Mouse (Mus musculus): ENCODE data around the gene Ehd4. TPM values are rescaled to one million over a fixed set of nuclear protein-coding genes. Genes with fewer than 3 reads are reported as not detected.

Ehd4 gene
- total and polyA plus RNA-seq, 2 experiments from 2014 or later = 7.1 to 16.1 TPM

- DNase-seq = no peak
- WGBS = 86% methylated on average over 4 of the region's 4 CpGs
- H3K27ac ChIP-seq (ENCODE audit: low read depth, low read length) = no peak overlapping the region
- no peaks in the 10 kb centered on the region for H3K9me3 ChIP-seq (ENCODE audit: low read length)
- no peak overlapping the region for H3K4me2 ChIP-seq (ENCODE audit: low read depth)
- no peak for ATAC-seq
- no peaks in the 10 kb centered on the region for H3K27me3 ChIP-seq (ENCODE audit: insufficient read depth, low read length)
- H3K4me1 ChIP-seq (ENCODE audit: insufficient read depth) = no peaks in the 10 kb centered on the region
- no peaks in the 10 kb centered on the region for H3K36me3 ChIP-seq (ENCODE audit: insufficient read depth)
- no peak overlapping the region for H3K4me3 ChIP-seq (ENCODE audit: low read depth, low read length)
- TF ChIP-seq CTCF (IDR thresholded peaks at IDR 0.05; ENCODE audit: low read depth) = no peak
- no peak overlapping the region for H3K9ac ChIP-seq
Measured at GRCm38 (mm10) chr2:120126408-120126807, 28.0 kb downstream of the Ehd4 start.

DNA sequence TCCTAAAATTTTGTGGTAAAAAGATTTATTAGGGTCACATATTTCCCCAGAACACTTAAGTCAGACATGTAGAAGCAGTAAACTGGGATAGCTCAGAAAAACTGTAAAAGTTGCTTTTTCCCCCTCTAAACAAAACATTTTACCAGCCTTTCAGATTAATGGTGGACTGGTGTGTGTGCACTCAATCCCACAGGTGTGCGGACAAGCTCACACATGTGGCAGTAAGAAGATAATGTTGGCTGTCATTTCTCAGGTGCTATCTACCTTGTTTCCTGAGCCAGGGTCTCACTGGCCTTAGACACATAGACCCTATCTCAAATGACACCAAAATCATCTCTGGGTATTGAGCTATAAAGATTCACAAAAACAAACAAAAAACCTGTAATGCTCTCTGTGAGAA is 28.9 kb downstream of the Ehd4 start:
- Histone ChIP-seq H3K27me3 (ENCODE audit: insufficient read depth, low read length) (no peaks in the 10 kb centered on the region), H3K4me1 (ENCODE audit: insufficient read depth) (no peaks in the 10 kb centered on the region), H3K9ac (no peak overlapping the region), H3K4me2 (ENCODE audit: low read depth) (no peak overlapping the region), H3K36me3 (ENCODE audit: insufficient read depth) (no peaks in the 10 kb centered on the region), H3K9me3 (ENCODE audit: low read length) (no peaks in the 10 kb centered on the region), H3K27ac (ENCODE audit: low read depth, low read length) (no peak overlapping the region), H3K4me3 (ENCODE audit: low read depth, low read length) (no peak overlapping the region)
- no peak for DNase-seq
- ATAC-seq = no peak
- 97% methylated on average over 1 of the region's 1 CpGs for whole genome bisulfite sequencing
- no peak for TF ChIP-seq CTCF (IDR thresholded peaks at IDR 0.05; ENCODE audit: low read depth)

DNA sequence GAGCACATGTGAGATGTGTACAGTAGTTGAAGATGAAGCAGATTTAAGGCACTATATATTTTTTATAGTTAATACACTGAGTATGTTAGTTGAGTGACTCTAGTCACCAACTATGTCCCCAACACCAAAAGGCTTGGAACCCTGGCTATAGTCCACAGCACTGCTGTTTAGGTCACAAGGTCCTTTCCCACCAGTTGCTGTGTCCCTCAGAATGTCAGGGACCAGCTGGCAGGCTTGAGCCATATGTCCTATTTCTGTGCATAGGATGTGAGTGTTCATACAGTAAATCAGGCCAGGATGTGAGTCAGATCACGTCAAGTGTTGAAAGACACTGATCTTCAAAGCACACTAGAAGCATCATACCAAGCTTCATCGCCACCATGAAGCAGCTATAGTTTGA is 29.5 kb downstream of the Ehd4 start:
- no peak overlapping the region for H3K4me2 ChIP-seq (ENCODE audit: low read depth)
- H3K4me1 ChIP-seq (ENCODE audit: insufficient read depth) = no peaks in the 10 kb centered on the region
- H3K36me3 ChIP-seq (ENCODE audit: insufficient read depth) = no peaks in the 10 kb centered on the region
- no peak overlapping the region for H3K9ac ChIP-seq
- no peak overlapping the region for H3K4me3 ChIP-seq (ENCODE audit: low read depth, low read length)
- WGBS = 84% methylated on average over 2 of the region's 2 CpGs
- DNase-seq (no peak), ATAC-seq (no peak)
- no peak overlapping the region for H3K27ac ChIP-seq (ENCODE audit: low read depth, low read length)
- TF ChIP-seq CTCF (IDR thresholded peaks at IDR 0.05; ENCODE audit: low read depth) = no peak
- H3K27me3 ChIP-seq (ENCODE audit: insufficient read depth, low read length) = no peaks in the 10 kb centered on the region
- no peaks in the 10 kb centered on the region for H3K9me3 ChIP-seq (ENCODE audit: low read length)

DNA sequence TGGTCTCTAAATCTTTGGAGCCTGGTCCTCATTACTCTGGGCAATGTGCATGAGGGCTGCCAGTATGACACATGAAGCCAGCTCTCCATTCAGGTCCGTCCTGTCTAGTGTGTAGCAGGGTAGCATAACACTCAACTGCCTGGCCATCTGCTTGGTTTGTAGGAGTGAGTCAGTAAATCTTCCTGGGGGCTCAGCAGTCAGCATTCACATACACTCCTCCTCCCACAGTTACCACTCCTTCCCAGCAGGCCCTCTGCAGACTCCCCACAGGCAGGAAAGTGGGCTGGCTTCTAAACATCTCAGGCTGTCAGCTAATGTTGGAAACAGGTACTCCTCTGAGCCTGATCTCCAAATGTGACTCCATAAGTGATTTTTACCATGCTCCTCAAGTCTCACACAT is 30.3 kb downstream of the Ehd4 start:
- no peak for DNase-seq
- WGBS = 48% methylated on average over 1 of the region's 1 CpGs

GRCm38 (mm10) chr2:120122983-120123382 is 31.4 kb downstream of the Ehd4 start:
- no peak overlapping the region for H3K4me3 ChIP-seq (ENCODE audit: low read depth, low read length)
- no peaks in the 10 kb centered on the region for H3K9me3 ChIP-seq (ENCODE audit: low read length)
- ATAC-seq (no peak), DNase-seq (no peak)
- H3K36me3 ChIP-seq (ENCODE audit: insufficient read depth) = no peaks in the 10 kb centered on the region
- no peak overlapping the region for H3K9ac ChIP-seq
- no peak for TF ChIP-seq CTCF (IDR thresholded peaks at IDR 0.05; ENCODE audit: low read depth)
- no peaks in the 10 kb centered on the region for H3K27me3 ChIP-seq (ENCODE audit: insufficient read depth, low read length)
- no peak overlapping the region for H3K4me2 ChIP-seq (ENCODE audit: low read depth)
- H3K27ac ChIP-seq (ENCODE audit: low read depth, low read length) = no peak overlapping the region
- H3K4me1 ChIP-seq (ENCODE audit: insufficient read depth) = no peaks in the 10 kb centered on the region
- 79% methylated on average over 6 of the region's 6 CpGs for WGBS

More for the DNA sequence above, 30.3 kb downstream of the Ehd4 start:
- no peaks in the 10 kb centered on the region for H3K9me3 ChIP-seq (ENCODE audit: low read length)
- H3K4me2 ChIP-seq (ENCODE audit: low read depth) = no peak overlapping the region
- no peak for TF ChIP-seq CTCF (IDR thresholded peaks at IDR 0.05; ENCODE audit: low read depth)
- no peak overlapping the region for H3K27ac ChIP-seq (ENCODE audit: low read depth, low read length)
- H3K36me3 ChIP-seq (ENCODE audit: insufficient read depth) = no peaks in the 10 kb centered on the region
- H3K27me3 ChIP-seq (ENCODE audit: insufficient read depth, low read length) = no peaks in the 10 kb centered on the region
- no peak overlapping the region for H3K4me3 ChIP-seq (ENCODE audit: low read depth, low read length)
- no peaks in the 10 kb centered on the region for H3K4me1 ChIP-seq (ENCODE audit: insufficient read depth)
- H3K9ac ChIP-seq = no peak overlapping the region
- ATAC-seq = no peak

DNA sequence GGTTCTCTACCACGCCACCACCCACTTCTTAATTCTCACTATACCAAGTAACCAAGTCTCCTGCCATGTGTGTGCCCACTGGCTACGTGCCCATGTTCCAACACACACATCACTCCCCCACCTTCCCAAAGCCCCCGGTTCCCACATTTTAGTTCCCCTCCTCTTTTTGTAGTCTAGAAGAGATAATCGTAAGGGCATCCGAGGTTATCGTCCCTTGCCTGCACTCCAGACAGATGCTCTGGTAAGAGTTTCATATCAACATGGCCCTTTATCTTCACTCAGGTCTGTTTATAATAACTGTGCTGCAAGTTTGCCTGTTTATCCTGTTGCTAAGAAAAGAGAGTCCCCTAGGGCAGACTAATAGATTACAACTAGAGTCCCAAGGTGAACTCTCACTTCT is 37.1 kb downstream of the Ehd4 start:
- no peak for DNase-seq
- no peaks in the 10 kb centered on the region for H3K9me3 ChIP-seq (ENCODE audit: low read length)
- no peaks in the 10 kb centered on the region for H3K36me3 ChIP-seq (ENCODE audit: insufficient read depth)
- H3K27me3 ChIP-seq (ENCODE audit: insufficient read depth, low read length) = no peaks in the 10 kb centered on the region
- no peak overlapping the region for H3K27ac ChIP-seq (ENCODE audit: low read depth, low read length)
- no peaks in the 10 kb centered on the region for H3K4me1 ChIP-seq (ENCODE audit: insufficient read depth)
- H3K9ac ChIP-seq = no peak overlapping the region
- no peak for ATAC-seq
- H3K4me2 ChIP-seq (ENCODE audit: low read depth) = no peak overlapping the region
- no peak for TF ChIP-seq CTCF (IDR thresholded peaks at IDR 0.05; ENCODE audit: low read depth)
- 91% methylated on average over 6 of the region's 6 CpGs for WGBS
- no peak overlapping the region for H3K4me3 ChIP-seq (ENCODE audit: low read depth, low read length)

GRCm38 (mm10) chr2:120116362-120116761 is 38.0 kb downstream of the Ehd4 start:
- no peak overlapping the region for H3K4me2 ChIP-seq (ENCODE audit: low read depth)
- H3K9me3 ChIP-seq (ENCODE audit: low read length) = no peaks in the 10 kb centered on the region
- no peaks in the 10 kb centered on the region for H3K4me1 ChIP-seq (ENCODE audit: insufficient read depth)
- ATAC-seq = no peak
- H3K4me3 ChIP-seq (ENCODE audit: low read depth, low read length) = no peak overlapping the region
- no peaks in the 10 kb centered on the region for H3K27me3 ChIP-seq (ENCODE audit: insufficient read depth, low read length)
- 98% methylated on average over 1 of the region's 1 CpGs for WGBS
- H3K36me3 ChIP-seq (ENCODE audit: insufficient read depth) = no peaks in the 10 kb centered on the region
- DNase-seq = no peak
- H3K9ac ChIP-seq = no peak overlapping the region
- no peak for TF ChIP-seq CTCF (IDR thresholded peaks at IDR 0.05; ENCODE audit: low read depth)
- no peak overlapping the region for H3K27ac ChIP-seq (ENCODE audit: low read depth, low read length)

GRCm38 (mm10) chr2:120114977-120115376 is 39.4 kb downstream of the Ehd4 start:
- DNase-seq (no peak), ATAC-seq (no peak)
- no peak for TF ChIP-seq CTCF (IDR thresholded peaks at IDR 0.05; ENCODE audit: low read depth)
- Histone ChIP-seq H3K4me3 (ENCODE audit: low read depth, low read length) (no peak overlapping the region), H3K27ac (ENCODE audit: low read depth, low read length) (no peak overlapping the region), H3K4me1 (ENCODE audit: insufficient read depth) (no peaks in the 10 kb centered on the region), H3K9ac (no peak overlapping the region), H3K4me2 (ENCODE audit: low read depth) (no peak overlapping the region), H3K27me3 (ENCODE audit: insufficient read depth, low read length) (no peaks in the 10 kb centered on the region), H3K36me3 (ENCODE audit: insufficient read depth) (no peaks in the 10 kb centered on the region), H3K9me3 (ENCODE audit: low read length) (no peaks in the 10 kb centered on the region)
- whole genome bisulfite sequencing = 63% methylated on average over 4 of the region's 4 CpGs
